Mouse (Mus musculus) hindlimb bud, embryonic 11.5 days (tissue): ENCODE results near the gene Coq8b.

Experiments used
- DNase-seq: peaks from one replicate; pipeline ENCODE4 v3.0.0-alpha.2; 2012; ENCODE audit warnings: low read depth, low spot score; ENCODE audit errors: extremely low spot score

Coq8b gene

GRCm38 (mm10) chr7:27306161-27307160, 73.6 kb downstream of the Coq8b start:
- no peak for DNase-seq

- DNase-seq = no peak
These were observed 74.7 kb downstream of the Coq8b start for GRCm38 (mm10) chr7:27307551-27307950.
